Mouse (Mus musculus) stomach, embryonic 14.5 days (tissue): ENCODE results near the gene St3gal3. TPM values are rescaled to one million over a fixed set of nuclear protein-coding genes. Genes with fewer than 3 reads are reported as not detected.

Source experiments
- ATAC-seq: fragments of 200-750 bp; cut with Nextera tagmentation; 2 replicates; pipeline ENCODE4 v1.8.0; 2017; ENCODE audit warnings: low read depth, moderate TSS enrichment; ENCODE audit not compliant: insufficient number of reproducible peaks, insufficient read depth, low FRiP score
- H3K27ac ChIP-seq: fragments of 300-500 bp; sonication (generic); 2 replicates; pipeline ENCODE4 v1.5.1; 2014; ENCODE audit warnings: mild to moderate bottlenecking, low read length, moderate library complexity, mixed read lengths
- H3K27me3 ChIP-seq: fragments of 300-500 bp; sonication (generic); 2 replicates; pipeline ENCODE4 v1.6.1; 2014; ENCODE audit warnings: low read length, control low read depth, mixed read lengths; ENCODE audit not compliant: control insufficient read depth, insufficient read depth
- H3K36me3 ChIP-seq: fragments of 300-500 bp; sonication (generic); 2 replicates; pipeline ENCODE4 v1.6.1; 2014; ENCODE audit warnings: mild to moderate bottlenecking, control low read depth, low read length, moderate library complexity, mixed read lengths; ENCODE audit not compliant: control insufficient read depth, insufficient read depth
- H3K4me1 ChIP-seq: fragments of 300-500 bp; sonication (generic); 2 replicates; pipeline ENCODE4 v1.6.1; 2014; ENCODE audit warnings: low read length, control low read depth, mixed read lengths; ENCODE audit not compliant: control insufficient read depth, insufficient read depth
- H3K4me2 ChIP-seq: fragments of 300-500 bp; sonication (generic); replicated peaks from 2 replicates; pipeline ENCODE4 v1.6.1; 2014; ENCODE audit warnings: low read depth, low read length, control low read depth
- H3K4me3 ChIP-seq: fragments of 300-500 bp; sonication (generic); 2 replicates; pipeline ENCODE4 v1.5.1; 2014; ENCODE audit warnings: low read depth, low read length, control low read depth
- H3K9ac ChIP-seq: fragments of 300-500 bp; sonication (generic); replicated peaks from 2 replicates; pipeline ENCODE4 v1.6.1; 2014; ENCODE audit warnings: low read depth, mild to moderate bottlenecking, control low read depth, low read length, moderate library complexity, mixed read lengths
- H3K9me3 ChIP-seq: fragments of 300-500 bp; sonication (generic); 2 replicates; pipeline ENCODE4 v1.6.1; 2016; ENCODE audit warnings: low read depth, low read length, control low read depth; ENCODE audit not compliant: control insufficient read depth
- WGBS: fragments of 180-500 bp; shearing (Covaris S2); extraction: QIAGEN DNeasy Blood & Tissue Kit; methylation state at CpG from one replicate; pipeline ENCODE4 v1.1.7; 2014; 5-methylcytosine and 5-hydroxymethylcytosine counted together
- polyA plus RNA-seq: library from polyadenylated mRNA; unstranded; fragments of >200 nt; fragmentation: Nextera tagmentation; extraction: Ambion mirVana; gene quantifications from 2 replicates; pipeline ENCODE4 v1.2.1, GENCODE M21; 2014

The St3gal3 gene
- polyA plus RNA-seq, 1 experiment from 2014 or later: 6.1 TPM

DNA sequence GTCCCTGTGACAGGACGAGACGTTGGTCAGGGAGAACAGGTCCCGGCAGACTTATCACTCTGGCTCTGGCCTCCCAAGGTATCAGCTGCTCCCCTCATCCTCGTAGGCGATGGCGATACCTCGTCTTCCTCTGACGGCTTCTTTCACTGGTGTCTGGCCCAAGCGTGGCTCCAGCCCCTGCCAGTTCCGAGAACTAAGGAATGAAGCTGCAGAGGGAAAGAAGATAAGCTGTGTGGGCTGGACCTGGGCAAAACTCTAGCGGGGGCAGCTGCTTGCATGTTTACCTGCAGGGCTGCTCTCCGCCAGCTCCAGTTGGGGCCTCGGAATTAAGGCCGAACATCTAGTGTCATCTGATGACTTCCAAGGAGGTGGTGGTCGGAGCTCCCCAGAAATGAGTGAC lies 245.2 kb downstream of the St3gal3 start:
- Histone ChIP-seq H3K27me3 (no peaks in the 10 kb centered on the region), H3K9me3 (no peaks in the 10 kb centered on the region), H3K27ac (no peak overlapping the region), H3K9ac (no peak overlapping the region), H3K4me2 (no peak overlapping the region), H3K4me3 (no peak overlapping the region), H3K4me1 (peaks cover 11% of the 10 kb centered on the region; the same call in 1 of the 2 replicates), H3K36me3 (peaks cover 17% of the 10 kb centered on the region)
- ATAC-seq: no peak
- WGBS: 91% methylated on average over 15 of the region's 15 CpGs

GRCm38 (mm10) chr4:117887920-117888319 lies 246.8 kb downstream of the St3gal3 start:
- Histone ChIP-seq H3K4me2 (peak overlapping the region; percentile 67), H3K4me1 (peaks cover 17% of the 10 kb centered on the region), H3K27me3 (no peaks in the 10 kb centered on the region), H3K9ac (no peak overlapping the region), H3K27ac (no peak overlapping the region), H3K4me3 (no peak overlapping the region; the same call in 1 of the 2 replicates), H3K9me3 (no peaks in the 10 kb centered on the region), H3K36me3 (peaks cover 13% of the 10 kb centered on the region; the same call in 1 of the 2 replicates)
- 69% methylated on average over 2 of the region's 2 CpGs for WGBS
- ATAC-seq: no peak

DNA sequence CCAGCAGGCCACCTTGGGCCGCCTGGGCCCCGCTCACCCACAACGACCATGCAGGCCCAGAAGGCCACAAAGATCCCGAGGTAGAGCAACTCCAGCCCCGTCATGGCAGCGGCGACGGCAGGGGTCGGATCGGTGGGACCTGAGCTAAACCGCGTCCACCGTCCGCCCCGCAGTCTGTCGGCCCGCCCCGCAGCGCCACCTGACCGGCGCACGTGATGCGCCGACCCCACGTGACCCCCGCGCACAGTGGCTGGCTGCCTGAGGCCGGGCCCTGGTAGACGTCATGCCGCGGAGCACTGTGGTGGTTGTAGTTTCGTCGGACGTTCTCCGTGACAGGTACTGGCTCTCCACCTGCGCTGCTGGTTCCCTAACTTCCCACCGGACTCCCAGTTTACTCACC lies 247.6 kb downstream of the St3gal3 start, which contains the start of gene Atp6v0b:
TSS of gene Atp6v0b (minus strand) at position 201 of the 400 bp plus-strand sequence.
- under 1% methylated on average over 37 of the region's 37 CpGs for WGBS
- peak; percentile 90 for ATAC-seq
- peak within 1 kb of the TSS; percentile 67 for H3K4me2 ChIP-seq
- no peaks in the 10 kb centered on the region for H3K27me3 ChIP-seq
- H3K27ac ChIP-seq: no peak within 1 kb of the TSS
- H3K9me3 ChIP-seq: no peaks in the 10 kb centered on the region
- peaks cover 18% of the 10 kb centered on the region for H3K4me1 ChIP-seq
- H3K36me3 ChIP-seq: peaks cover 13% of the 10 kb centered on the region; the same call in 1 of the 2 replicates
- peak within 1 kb of the TSS; percentile 81 for H3K9ac ChIP-seq
- peak within 1 kb of the TSS; percentile 94 for H3K4me3 ChIP-seq

- no peak overlapping the region for H3K27ac ChIP-seq
- peak overlapping the region; percentile 81 for H3K9ac ChIP-seq
- WGBS: 2% methylated on average over 24 of the region's 24 CpGs
- peak overlapping the region; percentile 67 for H3K4me2 ChIP-seq
- ATAC-seq: no peak
- peak overlapping the region; percentile 94 for H3K4me3 ChIP-seq
- H3K9me3 ChIP-seq: no peaks in the 10 kb centered on the region
- no peaks in the 10 kb centered on the region for H3K27me3 ChIP-seq
- H3K4me1 ChIP-seq: peaks cover 21% of the 10 kb centered on the region
- peaks cover 13% of the 10 kb centered on the region; the same call in 1 of the 2 replicates for H3K36me3 ChIP-seq
Observed at GRCm38 (mm10) chr4:117886644-117887043, 248.1 kb downstream of the St3gal3 start.

- WGBS: 79% methylated on average over 9 of the region's 9 CpGs
- Histone ChIP-seq H3K36me3 (peaks cover 13% of the 10 kb centered on the region; the same call in 1 of the 2 replicates), H3K4me2 (peak overlapping the region; percentile 67; the same call in 1 of the 2 replicates), H3K4me3 (peak overlapping the region; percentile 94; the same call in 1 of the 2 replicates), H3K9me3 (no peaks in the 10 kb centered on the region), H3K27ac (no peak overlapping the region), H3K4me1 (peaks cover 18% of the 10 kb centered on the region), H3K27me3 (no peaks in the 10 kb centered on the region), H3K9ac (no peak overlapping the region)
- ATAC-seq: no peak
Observed at GRCm38 (mm10) chr4:117885994-117886393, 248.7 kb downstream of the St3gal3 start.

GRCm38 (mm10) chr4:117885093-117885492 lies 249.6 kb downstream of the St3gal3 start:
- 89% methylated on average over 10 of the region's 10 CpGs for WGBS
- Histone ChIP-seq H3K27me3 (no peaks in the 10 kb centered on the region), H3K9me3 (no peaks in the 10 kb centered on the region), H3K36me3 (peaks cover 19% of the 10 kb centered on the region), H3K4me3 (no peak overlapping the region), H3K9ac (no peak overlapping the region), H3K4me2 (no peak overlapping the region), H3K27ac (no peak overlapping the region), H3K4me1 (peaks cover 15% of the 10 kb centered on the region)
- ATAC-seq: no peak

DNA sequence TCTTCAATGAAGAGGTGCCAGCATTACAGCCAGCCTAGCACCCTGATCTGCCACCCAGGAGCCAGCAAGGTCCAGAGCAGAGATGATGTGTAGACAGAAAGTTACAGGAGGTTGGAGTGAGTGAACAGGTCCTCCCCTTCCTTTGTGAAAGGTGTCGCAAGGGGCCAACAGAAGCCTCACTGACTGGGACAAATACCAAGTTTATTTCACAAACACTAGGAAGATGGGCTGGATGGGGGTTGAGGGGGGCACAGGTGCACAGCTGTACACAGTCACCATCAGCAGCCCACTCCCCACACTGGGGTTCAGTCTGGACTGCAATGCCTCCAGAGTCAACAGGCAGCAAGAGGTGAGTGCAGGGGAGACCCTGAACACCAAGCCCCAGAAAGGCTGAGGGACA lies 250.6 kb downstream of the St3gal3 start:
- Histone ChIP-seq H3K4me2 (peak overlapping the region; percentile 76), H3K9me3 (no peaks in the 10 kb centered on the region), H3K27ac (no peak overlapping the region), H3K4me3 (peak overlapping the region; percentile 79; the same call in 1 of the 2 replicates), H3K9ac (no peak overlapping the region), H3K36me3 (peaks cover 22% of the 10 kb centered on the region), H3K27me3 (no peaks in the 10 kb centered on the region), H3K4me1 (peaks cover 15% of the 10 kb centered on the region)
- 95% methylated on average over 1 of the region's 1 CpGs for WGBS
- no peak for ATAC-seq

- peaks cover 22% of the 10 kb centered on the region for H3K36me3 ChIP-seq
- under 1% methylated on average over 57 of the region's 103 CpGs for WGBS
- peak within 1 kb of the TSS; percentile 69; the same call in 1 of the 2 replicates for H3K27ac ChIP-seq
- H3K27me3 ChIP-seq: no peaks in the 10 kb centered on the region
- H3K4me1 ChIP-seq: peaks cover 15% of the 10 kb centered on the region
- peak; percentile 24 for ATAC-seq
- H3K4me3 ChIP-seq: peak within 1 kb of the TSS; percentile 79
- H3K9me3 ChIP-seq: no peaks in the 10 kb centered on the region
- H3K9ac ChIP-seq: peak within 1 kb of the TSS; percentile 79
- peak within 1 kb of the TSS; percentile 76 for H3K4me2 ChIP-seq
Observed at GRCm38 (mm10) chr4:117882701-117883691, 251.7 kb downstream of the St3gal3 start, which contains the start of gene B4galt2. TSS of gene B4galt2 (minus strand) at chr4:117883487.
